ENCODE assay signal across 19 mouse cellular contexts in genomic region chr14:35365177-35365944, GRCm38 (mm10).
A peak's percentile ranks its signal among the peaks of the same experiment; 100 is the strongest.
DNase-seq lines count a peak whose midpoint lies in the region; ATAC-seq lines count a peak whose summit lies in the region.
"Had no signal": no experiment of that assay in that cellular context is flagged by ENCODE, and none has a peak within 500 bp of the region (broad histone marks: within the 10 kb centered on the region; RNA-seq: fewer than 3 reads in every experiment).

No protein-coding gene starts in this region.

- H3K4me1 ChIP-seq in hindbrain, embryonic 15.5 days (replicated peaks), result no peaks in the 10 kb centered on the region
- H3K4me1 ChIP-seq in hindbrain, embryonic 11.5 days (replicated peaks; ENCODE audit: control insufficient read depth, insufficient read depth, low read length), result no peaks in the 10 kb centered on the region
- peaks cover 4% of the 10 kb centered on the region; the same call in 1 of the 2 replicates for H3K4me1 ChIP-seq in forebrain, embryonic 12.5 days
- H3K4me1 ChIP-seq in forebrain, embryonic 14.5 days (ENCODE audit: control insufficient read depth, insufficient read depth, low read length), result no peaks in the 10 kb centered on the region
- no peaks in the 10 kb centered on the region for H3K4me1 ChIP-seq in neural tube, embryonic 14.5 days (ENCODE audit: control insufficient read depth, insufficient read depth, low read length)
- no peaks in the 10 kb centered on the region for H3K4me1 ChIP-seq in heart, embryonic 12.5 days (replicated peaks)
- H3K4me1 ChIP-seq: limb, embryonic 15.5 days had no signal

- H3K27me3 ChIP-seq in hindbrain, embryonic 15.5 days, result no peaks in the 10 kb centered on the region
- H3K27me3 ChIP-seq in hindbrain, embryonic 11.5 days (ENCODE audit: control insufficient read depth, insufficient read depth, low read length), result no peaks in the 10 kb centered on the region
- H3K27me3 ChIP-seq in forebrain, embryonic 12.5 days, result no peaks in the 10 kb centered on the region
- H3K27me3 ChIP-seq in forebrain, embryonic 14.5 days (replicated peaks; ENCODE audit: control insufficient read depth, insufficient read depth, low read length), result no peaks in the 10 kb centered on the region
- H3K27me3 ChIP-seq in neural tube, embryonic 14.5 days (ENCODE audit: control insufficient read depth, insufficient read depth, low read length), result no peaks in the 10 kb centered on the region
- H3K27me3 ChIP-seq in heart, embryonic 12.5 days (replicated peaks), result no peaks in the 10 kb centered on the region
- H3K27me3 ChIP-seq: limb, embryonic 15.5 days had no signal

- DNase-seq in hindbrain, embryonic 11.5 days (ENCODE audit: low spot score), result no peak
- DNase-seq in forebrain, embryonic 14.5 days (ENCODE audit: low spot score), result no peak
- DNase-seq in cerebellum, postnatal 25 days, result no peak
- DNase-seq: adrenal gland, adult 8-10 months; cerebellum, adult 2 months; gastrocnemius, postnatal 36 days; heart, adult 2 months; kidney, adult 18-20 months; kidney, postnatal 10 days; left cerebral cortex, postnatal 4 days; lung, embryonic 14.5 days; thymus, postnatal 14 days had no signal

- ATAC-seq in hindbrain, embryonic 15.5 days (ENCODE audit: low FRiP score, low read depth), result peak; percentile 59; the same call in 1 of the 2 replicates
- ATAC-seq in hindbrain, embryonic 11.5 days (ENCODE audit: low FRiP score), result no peak
- peak; percentile 23; the same call in 1 of the 2 replicates for ATAC-seq in forebrain, embryonic 12.5 days (ENCODE audit: low FRiP score)
- peak; percentile 50; the same call in 1 of the 2 replicates for ATAC-seq in forebrain, embryonic 14.5 days
- peak; percentile 69; the same call in 1 of the 2 replicates for ATAC-seq in neural tube, embryonic 14.5 days (ENCODE audit: low read depth)
- ATAC-seq in heart, embryonic 12.5 days (ENCODE audit: insufficient number of reproducible peaks, low FRiP score), result no peak
- ATAC-seq: inflammation-experienced regulatory T-cells, adult 6 months had no signal

- H3K4me3 ChIP-seq in hindbrain, embryonic 15.5 days, result no peak overlapping the region
- no peak overlapping the region for H3K4me3 ChIP-seq in hindbrain, embryonic 11.5 days (ENCODE audit: low read depth, low read length)
- no peak overlapping the region for H3K4me3 ChIP-seq in forebrain, embryonic 12.5 days (replicated peaks)
- H3K4me3 ChIP-seq in forebrain, embryonic 14.5 days (ENCODE audit: low read depth, low read length), result no peak overlapping the region
- H3K4me3 ChIP-seq in neural tube, embryonic 14.5 days (ENCODE audit: low read depth, low read length), result no peak overlapping the region
- no peak overlapping the region for H3K4me3 ChIP-seq in heart, embryonic 12.5 days
- H3K4me3 ChIP-seq: heart, adult 2 months; limb, embryonic 15.5 days had no signal

- H3K36me3 ChIP-seq in hindbrain, embryonic 15.5 days, result no peaks in the 10 kb centered on the region
- H3K36me3 ChIP-seq in hindbrain, embryonic 11.5 days (ENCODE audit: control insufficient read depth, insufficient read depth, low read length), result no peaks in the 10 kb centered on the region
- no peaks in the 10 kb centered on the region for H3K36me3 ChIP-seq in forebrain, embryonic 12.5 days (replicated peaks)
- no peaks in the 10 kb centered on the region for H3K36me3 ChIP-seq in forebrain, embryonic 14.5 days (ENCODE audit: control insufficient read depth, insufficient read depth, low read length)
- H3K36me3 ChIP-seq in neural tube, embryonic 14.5 days (ENCODE audit: control insufficient read depth, insufficient read depth, low read length), result no peaks in the 10 kb centered on the region
- no peaks in the 10 kb centered on the region for H3K36me3 ChIP-seq in heart, embryonic 12.5 days
- H3K36me3 ChIP-seq: limb, embryonic 15.5 days had no signal

- H3K27ac ChIP-seq in hindbrain, embryonic 15.5 days (replicated peaks), result no peak overlapping the region
- no peak overlapping the region for H3K27ac ChIP-seq in hindbrain, embryonic 11.5 days (ENCODE audit: low read depth, low read length)
- no peak overlapping the region for H3K27ac ChIP-seq in forebrain, embryonic 12.5 days
- H3K27ac ChIP-seq in forebrain, embryonic 14.5 days (ENCODE audit: low read depth, low read length), result no peak overlapping the region
- H3K27ac ChIP-seq in neural tube, embryonic 14.5 days (ENCODE audit: low read depth, low read length), result no peak overlapping the region
- H3K27ac ChIP-seq in heart, embryonic 12.5 days (ENCODE audit: poor library complexity, severe bottlenecking), result no peak overlapping the region
- H3K27ac ChIP-seq: heart, adult 2 months; limb, embryonic 15.5 days; liver, embryonic 14.5 days had no signal

- WGBS in hindbrain, embryonic 15.5 days, result 66% methylated on average over 8 of the region's 8 CpGs
- 74% methylated on average over 8 of the region's 8 CpGs for WGBS in hindbrain, embryonic 11.5 days
- 63% methylated on average over 8 of the region's 8 CpGs for WGBS in forebrain, embryonic 12.5 days
- WGBS in forebrain, embryonic 14.5 days, result 55% methylated on average over 8 of the region's 8 CpGs
- whole genome bisulfite sequencing in neural tube, embryonic 14.5 days, result 64% methylated on average over 8 of the region's 8 CpGs
- WGBS in heart, embryonic 12.5 days, result 74% methylated on average over 8 of the region's 8 CpGs

- no peak overlapping the region for H3K4me2 ChIP-seq in hindbrain, embryonic 15.5 days
- H3K4me2 ChIP-seq in hindbrain, embryonic 11.5 days (replicated peaks; ENCODE audit: low read depth, low read length), result no peak overlapping the region
- H3K4me2 ChIP-seq in forebrain, embryonic 12.5 days, result no peak overlapping the region
- no peak overlapping the region for H3K4me2 ChIP-seq in forebrain, embryonic 14.5 days (ENCODE audit: low read length)
- H3K4me2 ChIP-seq in neural tube, embryonic 14.5 days (ENCODE audit: low read depth, low read length), result no peak overlapping the region
- no peak overlapping the region for H3K4me2 ChIP-seq in heart, embryonic 12.5 days
- H3K4me2 ChIP-seq: limb, embryonic 15.5 days; lung, embryonic 14.5 days had no signal

- H3K9ac ChIP-seq in hindbrain, embryonic 15.5 days, result no peak overlapping the region
- no peak overlapping the region for H3K9ac ChIP-seq in hindbrain, embryonic 11.5 days (ENCODE audit: low read depth, low read length)
- H3K9ac ChIP-seq in forebrain, embryonic 12.5 days, result no peak overlapping the region
- H3K9ac ChIP-seq in forebrain, embryonic 14.5 days (ENCODE audit: low read length), result no peak overlapping the region
- H3K9ac ChIP-seq in neural tube, embryonic 14.5 days (replicated peaks; ENCODE audit: low read depth, low read length), result no peak overlapping the region
- no peak overlapping the region for H3K9ac ChIP-seq in heart, embryonic 12.5 days
- H3K9ac ChIP-seq: limb, embryonic 15.5 days; liver, embryonic 14.5 days; lung, embryonic 14.5 days had no signal

- H3K9me3 ChIP-seq in hindbrain, embryonic 15.5 days, result no peaks in the 10 kb centered on the region
- no peaks in the 10 kb centered on the region for H3K9me3 ChIP-seq in hindbrain, embryonic 11.5 days (ENCODE audit: control insufficient read depth, low read length)
- H3K9me3 ChIP-seq in forebrain, embryonic 12.5 days, result no peaks in the 10 kb centered on the region
- H3K9me3 ChIP-seq in forebrain, embryonic 14.5 days (replicated peaks; ENCODE audit: control insufficient read depth, low read length), result no peaks in the 10 kb centered on the region
- H3K9me3 ChIP-seq in neural tube, embryonic 14.5 days (ENCODE audit: control insufficient read depth, low read length), result no peaks in the 10 kb centered on the region
- no peaks in the 10 kb centered on the region for H3K9me3 ChIP-seq in heart, embryonic 12.5 days (replicated peaks)
- H3K9me3 ChIP-seq: limb, embryonic 15.5 days had no signal

Comparison
In these comparisons a context has a peak if more than half of its experiments do, and no peak if none do; other contexts are left out.
1. ATAC-seq: peak in hindbrain, embryonic 15.5 days (single experiment), forebrain, embryonic 12.5 days (single experiment), forebrain, embryonic 14.5 days (single experiment) and neural tube, embryonic 14.5 days (single experiment); none in hindbrain, embryonic 11.5 days (single experiment) and heart, embryonic 12.5 days (single experiment).